Mouse (Mus musculus) lung, postnatal 25 days (tissue): ENCODE data around the gene Ccm2l.

Experiments used
- DNase-seq: peaks from one replicate; pipeline ENCODE4 v3.0.0; 2022; ENCODE audit warnings: low spot score

Gene Ccm2l

GRCm38 (mm10) chr2:153089316-153089715 is 23.6 kb downstream of the Ccm2l start:
- no peak for DNase-seq

DNA sequence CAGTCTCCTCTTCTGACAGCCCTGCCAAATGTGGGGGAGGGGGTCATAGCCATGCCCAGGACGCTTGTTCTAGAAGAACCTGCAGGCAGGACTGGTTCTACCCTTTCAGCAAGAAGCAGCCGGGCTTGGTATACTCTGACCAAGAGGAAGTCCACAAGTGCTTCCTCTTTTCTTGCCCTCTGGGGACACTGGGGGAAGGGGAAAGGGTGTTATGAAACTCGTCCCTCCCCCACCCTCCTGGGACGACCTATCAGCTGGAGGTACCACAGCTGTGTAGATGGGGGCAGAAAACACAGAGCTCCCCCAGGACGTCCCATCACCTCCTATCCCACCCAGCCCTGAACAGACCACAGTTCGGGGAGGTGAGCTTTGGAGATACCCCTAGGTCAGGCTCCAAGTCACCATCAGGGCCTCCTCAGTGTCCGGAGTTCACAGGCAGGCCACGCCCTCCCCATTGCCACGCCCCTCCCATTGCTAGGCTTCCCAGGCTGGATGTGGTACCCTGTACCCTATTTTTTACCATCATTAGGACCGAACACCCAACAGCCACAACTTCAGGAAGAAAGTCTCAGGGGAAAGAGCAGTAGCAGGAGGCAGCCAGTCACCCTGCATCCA is 24.9 kb downstream of the Ccm2l start:
- peak; percentile 85 for DNase-seq

- DNase-seq = no peak
Measured at GRCm38 (mm10) chr2:153107046-153107766, 41.5 kb downstream of the Ccm2l start.

GRCm38 (mm10) chr2:153107802-153108201 is 42.0 kb downstream of the Ccm2l start:
- DNase-seq = no peak

GRCm38 (mm10) chr2:153108313-153109264 is 42.8 kb downstream of the Ccm2l start, which contains the start of gene Hck:
TSS of gene Hck (plus strand) at chr2:153108468.
- DNase-seq = peak; percentile 77

DNA sequence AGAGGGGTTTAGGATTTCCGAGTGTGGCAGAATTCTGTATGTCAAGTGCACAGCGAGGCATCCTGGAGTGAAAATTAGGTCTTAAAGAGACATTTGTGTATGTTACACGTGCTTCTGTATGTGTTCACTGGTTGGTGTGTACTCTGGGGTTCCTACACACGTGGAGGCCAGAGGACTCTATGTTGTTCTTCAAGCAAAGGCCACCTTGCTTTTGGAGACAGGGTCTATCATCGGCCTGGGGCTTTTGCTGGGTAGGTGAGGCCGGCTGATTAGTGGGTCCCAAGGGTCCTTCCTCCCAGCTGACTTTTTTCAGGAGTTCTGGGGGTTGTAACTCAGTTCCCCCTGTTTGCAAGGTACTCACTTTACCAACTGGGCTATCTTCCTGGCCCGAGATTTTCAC is 43.8 kb downstream of the Ccm2l start:
- no peak for DNase-seq

GRCm38 (mm10) chr2:153111298-153111697 is 45.5 kb downstream of the Ccm2l start:
- DNase-seq = no peak

DNA sequence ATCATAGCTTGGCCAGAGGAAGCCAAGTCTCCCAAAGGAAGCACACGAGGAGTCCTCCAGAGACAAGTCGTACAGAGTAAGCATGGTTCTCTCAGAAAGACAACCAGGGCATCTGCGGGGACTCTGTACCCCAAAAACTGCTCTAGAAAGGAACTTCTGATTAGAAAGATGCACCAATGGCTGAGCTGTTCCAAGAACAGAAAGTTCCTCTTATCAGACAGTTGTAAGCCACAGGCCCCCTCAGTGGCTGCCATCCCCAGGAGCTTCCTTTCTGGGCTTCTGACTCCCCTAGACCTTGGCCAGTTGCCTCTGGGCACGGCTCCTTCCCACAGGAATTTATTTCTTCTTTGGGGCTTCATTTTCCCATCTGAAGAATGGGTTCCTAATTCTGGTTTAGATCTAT is 49.9 kb downstream of the Ccm2l start:
- DNase-seq = no peak

GRCm38 (mm10) chr2:153117051-153117486 is 51.3 kb downstream of the Ccm2l start:
- DNase-seq = no peak

DNA sequence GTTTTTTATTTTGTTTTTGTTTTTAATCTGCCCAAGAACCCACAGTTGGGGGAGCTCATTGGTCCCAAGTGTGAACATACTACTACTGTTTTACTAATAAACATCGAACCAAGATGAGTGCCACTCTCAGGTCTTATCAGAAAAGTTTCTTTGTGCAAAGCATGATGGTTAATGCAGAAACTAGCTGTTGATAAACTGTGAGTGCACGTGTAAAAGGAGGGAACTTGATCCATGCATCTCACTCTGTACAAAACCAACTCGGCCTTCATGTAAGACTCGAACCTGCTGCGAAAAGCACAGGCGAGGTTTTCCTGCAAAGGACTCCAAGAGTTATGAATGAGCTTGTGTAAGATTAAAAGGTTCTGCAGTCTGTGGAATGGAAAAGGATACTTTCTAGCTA is 53.7 kb downstream of the Ccm2l start:
- DNase-seq = no peak

DNA sequence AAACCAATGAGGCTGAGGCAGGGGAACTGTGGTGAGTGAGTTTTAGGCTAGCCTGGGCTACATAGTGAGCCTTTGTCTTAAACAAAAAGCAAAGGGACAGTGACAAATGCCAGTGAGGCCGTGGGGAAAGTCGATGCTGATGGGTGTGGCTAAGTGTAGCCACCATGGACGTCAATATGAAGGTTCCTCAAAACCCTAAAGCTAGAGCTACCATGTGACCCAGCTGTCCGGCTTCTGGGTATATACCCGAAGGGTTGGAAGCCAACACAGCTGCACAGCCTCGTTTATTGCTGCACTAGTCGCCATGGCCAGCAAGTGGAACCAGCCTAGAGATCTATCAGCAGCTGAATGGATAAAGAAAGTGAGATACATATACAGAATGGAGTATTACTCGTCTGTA is 54.4 kb downstream of the Ccm2l start:
- DNase-seq = peak; percentile 30

- no peak for DNase-seq
Measured at GRCm38 (mm10) chr2:153121821-153122615, 56.3 kb downstream of the Ccm2l start.

GRCm38 (mm10) chr2:153122701-153123100 is 56.9 kb downstream of the Ccm2l start:
- no peak for DNase-seq

- DNase-seq = no peak
Measured at GRCm38 (mm10) chr2:153125875-153126274, 60.1 kb downstream of the Ccm2l start.

DNA sequence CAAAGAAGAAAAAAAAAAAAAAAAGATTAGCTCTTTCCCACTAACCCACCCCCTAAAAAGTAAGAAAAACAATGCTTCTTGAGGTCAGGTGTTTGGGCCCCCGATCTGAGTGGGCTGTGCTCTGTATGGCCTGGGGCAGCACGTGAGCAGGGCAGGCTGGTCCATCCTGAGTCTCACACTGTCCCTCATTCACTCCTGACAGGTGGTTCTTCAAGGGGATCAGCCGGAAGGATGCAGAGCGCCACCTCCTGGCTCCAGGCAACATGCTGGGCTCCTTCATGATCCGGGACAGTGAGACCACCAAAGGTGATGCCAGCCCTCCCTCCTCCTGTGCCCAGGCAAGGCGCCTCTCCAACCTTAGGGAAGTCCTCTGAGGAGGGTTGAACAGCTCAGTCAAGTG is 65.3 kb downstream of the Ccm2l start:
- DNase-seq = no peak
